Mouse (Mus musculus): ENCODE measurements around the gene Uhrf1bp1.

GRCm38 (mm10) chr17:27914742-27915141, 58.5 kb downstream of the Uhrf1bp1 start:
- no peak for TF ChIP-seq CHD1 (IDR thresholded peaks at IDR 0.05; ENCODE audit: low read depth, low read length)
- no peak for TF ChIP-seq CTCF (IDR thresholded peaks at IDR 0.05 in 2 of 3, conservative IDR thresholded peaks at IDR 0.05 in 1 of 3; ENCODE audit: control insufficient read depth in 1 of 3, insufficient read depth in 1 of 3, low read depth in 2 of 3, low read length in 3 of 3, poor library complexity in 1 of 3, severe bottlenecking in 1 of 3)
- TF ChIP-seq EP300 (IDR thresholded peaks at IDR 0.05; ENCODE audit: low read depth in 1 of 2, low read length in 2 of 2) = no peak
- no peak for TF ChIP-seq POLR2AphosphoS2 (IDR thresholded peaks at IDR 0.05; ENCODE audit: low read length)
- TF ChIP-seq POLR2A (IDR thresholded peaks at IDR 0.05; ENCODE audit: control insufficient read depth in 1 of 2, insufficient read depth in 1 of 2, low read depth in 1 of 2, low read length in 2 of 2, poor library complexity in 1 of 2) = no peak

Measured in MEL (cell line).